Mouse (Mus musculus) spleen, postnatal 14 days (tissue): ENCODE measurements around the gene Tmem262.
A peak's percentile ranks its signal among the peaks of the same experiment; 100 is the strongest.

ENCODE experiments used
- DNase-seq, 2 experiments: peaks; one replicate each; pipeline ENCODE4 v3.0.0; 2021 to 2022; ENCODE audit warnings: low spot score in 2 of 2

Gene Tmem262

GRCm38 (mm10) chr19:6061021-6061533 is 18.8 kb upstream of the Tmem262 start, which contains the start of gene Znhit2:
TSS of gene Znhit2 (plus strand) at chr19:6061192.
- peak; percentile 82 to 88 for DNase-seq

GRCm38 (mm10) chr19:6061641-6062302 is 18.1 kb upstream of the Tmem262 start:
- DNase-seq = peak; percentile 50 to 54

DNA sequence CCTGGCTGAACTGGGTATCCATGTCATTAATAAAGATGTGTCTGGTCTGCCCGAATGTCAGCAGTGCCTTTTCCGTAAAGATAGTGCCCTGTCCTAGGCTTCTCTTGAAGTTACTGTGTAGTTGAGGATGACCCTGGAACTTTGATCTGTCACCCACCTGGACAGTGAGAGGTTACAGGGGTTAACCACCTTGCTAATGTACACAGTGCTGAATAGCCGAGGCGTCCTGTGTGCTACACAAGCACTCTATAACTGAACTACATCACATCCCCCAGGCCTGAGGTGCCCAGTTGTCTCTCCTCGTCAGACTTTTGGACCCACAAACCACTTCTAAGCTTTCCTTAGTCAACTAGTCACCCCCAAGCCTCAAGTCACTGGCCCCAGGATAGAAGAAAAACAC is 17.4 kb upstream of the Tmem262 start:
- DNase-seq = no peak

DNA sequence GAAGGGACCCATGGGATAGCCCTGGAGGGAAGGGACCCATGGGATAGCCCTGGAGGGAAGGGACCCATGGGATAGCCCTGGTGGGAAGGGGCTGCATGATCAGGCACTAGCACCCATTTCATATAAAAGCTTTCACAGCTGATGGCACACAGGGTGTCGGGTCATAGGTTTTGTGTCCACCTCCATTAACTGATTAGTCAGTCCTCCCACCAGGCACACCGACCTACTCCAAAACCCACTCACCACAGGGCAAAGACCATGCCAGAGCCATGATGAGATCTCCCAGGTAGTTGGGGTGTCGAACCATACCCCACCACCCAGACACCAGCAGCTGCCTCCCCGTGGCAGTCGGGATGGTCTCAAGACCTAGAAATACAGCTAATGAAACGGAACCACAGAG is 16.8 kb upstream of the Tmem262 start:
- DNase-seq = no peak

- no peak for DNase-seq
Measured at GRCm38 (mm10) chr19:6066571-6066970, 13.3 kb upstream of the Tmem262 start.

GRCm38 (mm10) chr19:6067011-6067723 is 12.7 kb upstream of the Tmem262 start:
- DNase-seq = peak; percentile 72 to 85

- DNase-seq = peak; percentile 80 to 84
Measured at GRCm38 (mm10) chr19:6067724-6068415, 12.0 kb upstream of the Tmem262 start, which contains the start of gene Tm7sf2. TSS of gene Tm7sf2 (minus strand) at chr19:6068373.

DNA sequence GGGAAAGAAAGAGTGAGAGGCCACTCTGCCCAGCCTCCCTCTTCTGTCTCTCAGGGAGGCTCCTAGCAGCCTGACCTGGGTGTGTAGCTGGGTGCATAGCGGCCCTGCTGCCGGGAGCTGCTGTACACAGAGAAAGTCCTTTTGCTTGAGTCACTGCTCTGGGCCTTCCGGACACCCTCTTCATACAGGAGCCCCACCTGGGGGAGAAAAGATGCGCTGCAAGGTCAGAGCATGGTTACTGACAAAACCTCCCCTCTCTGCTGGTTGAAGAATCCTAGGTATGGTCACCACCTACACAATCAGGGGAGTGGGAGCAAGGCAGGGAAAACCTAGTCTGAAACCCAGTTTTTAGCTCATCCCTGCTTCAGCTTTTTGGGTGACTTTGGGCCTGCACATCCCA is 10.9 kb upstream of the Tmem262 start:
- DNase-seq = peak in 1 of 2 experiments; percentile 44

GRCm38 (mm10) chr19:6069851-6070250 is 10.0 kb upstream of the Tmem262 start:
- DNase-seq = no peak

- DNase-seq = no peak
Measured at GRCm38 (mm10) chr19:6070571-6071250, 9.1 kb upstream of the Tmem262 start.

DNA sequence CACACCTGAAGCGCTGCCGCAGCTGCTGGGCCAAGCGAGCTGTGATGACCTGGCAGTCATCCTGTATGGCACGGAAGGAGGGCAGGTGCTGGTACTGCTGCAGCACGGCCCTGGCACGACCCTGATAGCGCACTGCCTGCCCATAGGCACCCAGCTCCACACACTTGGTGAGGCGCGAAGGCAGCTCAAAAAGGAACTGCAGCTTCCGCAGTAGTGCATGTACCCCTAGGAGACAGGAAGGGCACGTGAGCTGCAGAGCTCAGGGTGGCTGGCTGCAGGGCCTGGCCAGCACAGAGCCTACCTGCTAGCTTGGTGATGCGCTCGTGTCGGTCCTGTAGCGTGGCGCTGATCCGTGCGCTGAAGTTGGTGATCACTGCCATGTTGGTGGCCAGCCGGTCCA is 8.6 kb upstream of the Tmem262 start:
- no peak for DNase-seq

DNA sequence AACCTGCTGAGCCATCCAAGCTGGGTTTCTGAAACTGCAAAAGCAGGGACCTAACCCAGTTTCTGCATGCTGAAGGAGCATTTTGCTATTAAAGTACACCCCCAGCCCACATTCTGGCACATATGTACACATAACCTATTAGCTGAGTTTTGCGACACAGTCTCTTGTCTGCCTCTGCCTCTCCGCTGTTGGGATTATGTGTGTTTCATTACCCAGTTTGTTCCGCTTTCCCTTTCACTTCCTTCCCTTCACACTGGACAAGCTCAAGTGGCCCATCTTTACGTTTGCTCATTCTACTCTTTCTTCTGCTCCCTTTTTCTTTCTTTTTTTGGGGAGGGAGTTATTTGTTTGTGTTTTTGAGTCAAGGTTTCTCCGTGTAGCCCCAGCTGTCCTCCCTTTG is 5.9 kb upstream of the Tmem262 start:
- DNase-seq = no peak

DNA sequence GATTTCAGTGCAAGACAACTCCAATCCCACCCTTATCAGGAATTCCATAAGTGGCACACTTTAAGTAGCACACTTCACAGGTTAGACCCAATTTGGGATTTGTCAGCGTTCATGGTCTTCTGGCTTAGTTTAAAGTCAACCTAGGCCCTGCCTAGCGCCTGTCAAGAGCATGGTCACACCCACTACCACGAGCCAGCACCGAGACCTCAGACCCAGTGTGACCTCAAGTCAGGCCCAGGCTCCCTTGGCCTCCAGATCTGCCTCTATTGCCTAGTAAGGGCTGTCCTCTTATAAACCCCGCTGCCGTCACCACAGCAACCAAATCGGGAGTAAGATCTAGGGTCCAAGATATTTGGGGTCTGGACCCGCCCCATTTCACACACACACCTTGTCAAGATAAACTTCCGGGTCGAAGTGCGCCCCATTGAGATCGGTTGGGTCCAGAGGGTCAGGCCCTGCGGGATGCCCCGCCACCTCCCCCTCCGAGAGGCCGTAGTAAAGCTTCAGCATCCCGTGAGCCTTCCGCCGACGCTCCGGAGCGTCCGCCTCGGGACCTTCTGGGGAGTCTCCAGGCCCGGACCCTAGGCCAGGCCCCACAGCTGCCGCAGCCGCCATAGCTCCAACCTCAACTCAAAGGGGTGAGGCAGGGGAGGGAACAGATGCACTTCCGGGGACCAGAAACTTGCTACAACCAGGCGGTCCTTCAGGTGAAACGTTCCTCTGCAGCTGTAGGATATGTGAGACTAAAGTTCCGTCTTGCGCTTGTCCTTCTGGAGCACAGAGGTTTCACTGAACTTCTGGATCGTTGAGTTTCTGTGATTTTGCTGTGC is 3.1 kb upstream of the Tmem262 start, which contains the start of gene Vps51:
Gene Vps51 (minus strand): TSS at position 668 of the 830 bp plus-strand sequence.
- peak; percentile 64 to 82 for DNase-seq

DNA sequence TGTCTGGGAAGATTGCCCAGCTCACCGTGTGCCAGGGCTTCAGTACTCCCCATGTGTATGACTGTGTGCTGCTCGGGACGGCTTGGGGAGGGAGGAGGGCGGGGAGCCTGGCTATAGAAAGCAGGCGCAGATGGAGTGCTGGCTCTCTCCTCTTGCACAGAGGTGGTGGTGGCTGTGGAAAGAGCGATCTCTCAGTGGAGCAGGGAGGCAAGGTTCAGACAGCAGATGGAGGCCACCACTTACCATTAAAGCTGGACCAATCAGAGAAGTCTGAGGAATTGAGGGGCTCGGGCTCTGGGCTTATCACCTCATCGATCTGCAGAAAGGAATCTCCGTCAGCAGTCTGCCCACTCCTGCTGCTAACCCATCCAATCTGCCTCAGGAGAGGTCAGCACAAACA is 2.3 kb downstream of the Tmem262 start, which contains the start of gene Gm28374:
Gene Gm28374 (minus strand): TSS at position 101 of the 400 bp plus-strand sequence.
- no peak for DNase-seq

DNA sequence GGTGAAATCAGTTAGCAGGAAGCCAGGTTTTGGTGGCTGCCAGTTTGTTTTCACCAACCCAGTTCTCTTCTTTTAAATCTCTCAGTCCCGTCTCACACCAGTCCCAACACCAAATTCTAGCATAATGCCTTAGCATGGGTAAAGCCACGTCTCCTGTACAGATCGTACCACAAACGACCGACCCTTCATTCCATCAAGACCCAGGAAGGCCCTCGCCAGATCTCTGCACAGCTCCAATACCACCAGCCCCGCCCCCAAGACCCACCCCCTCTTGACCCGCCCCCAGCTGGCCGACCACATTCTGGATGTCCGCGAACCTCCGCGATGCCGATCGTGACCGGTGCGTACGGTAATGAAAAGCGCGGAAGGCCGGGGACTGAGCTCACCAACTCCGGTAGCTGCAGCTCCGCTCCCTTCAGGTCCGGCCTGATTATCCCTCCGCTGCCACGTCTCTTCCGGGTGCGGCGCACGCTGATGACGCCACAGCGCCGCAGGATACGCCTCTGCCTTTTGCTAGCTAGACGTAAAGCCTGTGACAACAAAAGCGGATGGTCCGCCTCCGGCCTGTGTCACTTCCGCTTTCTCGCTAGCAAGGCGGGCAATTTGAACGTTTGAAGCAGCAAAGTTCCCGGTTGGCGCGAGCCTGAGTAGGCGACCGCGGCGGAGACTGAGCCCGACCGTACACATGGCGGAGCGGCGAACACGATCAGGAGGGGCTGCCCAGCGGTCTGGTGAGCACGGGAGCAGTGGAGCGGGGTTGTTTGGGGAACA is 4.8 kb downstream of the Tmem262 start, which contains the start of the genes Zfpl1 and Cdca5:
Gene Zfpl1 (minus strand): TSS at position 479 of the 771 bp plus-strand sequence.
Gene Cdca5 (plus strand): TSS at position 506 of the 771 bp plus-strand sequence.
- peak; percentile 91 to 95 for DNase-seq

DNA sequence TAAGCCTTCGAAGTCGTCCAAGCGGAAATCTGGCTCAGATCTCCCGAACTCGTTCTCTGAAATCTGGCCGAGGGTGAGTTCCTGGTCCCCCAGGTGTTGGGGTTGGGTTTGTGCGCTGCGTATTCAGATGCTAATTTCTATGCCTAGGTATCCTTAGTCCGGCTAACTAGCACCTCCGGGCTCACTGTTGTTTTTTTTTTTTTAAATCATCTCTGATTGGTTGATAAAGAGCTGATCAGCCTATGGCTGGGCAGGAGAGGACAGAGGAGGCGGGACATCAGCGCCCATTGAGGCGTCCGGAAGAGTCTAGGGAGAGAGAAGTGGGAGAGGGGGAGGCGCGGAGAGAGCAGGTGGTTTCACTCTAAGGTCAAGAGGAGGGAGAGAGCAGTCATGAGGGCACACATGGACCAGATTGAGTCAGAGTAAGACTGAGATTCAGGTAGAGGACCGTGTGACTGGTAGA is 5.6 kb downstream of the Tmem262 start:
- peak; percentile 47 to 49 for DNase-seq

DNA sequence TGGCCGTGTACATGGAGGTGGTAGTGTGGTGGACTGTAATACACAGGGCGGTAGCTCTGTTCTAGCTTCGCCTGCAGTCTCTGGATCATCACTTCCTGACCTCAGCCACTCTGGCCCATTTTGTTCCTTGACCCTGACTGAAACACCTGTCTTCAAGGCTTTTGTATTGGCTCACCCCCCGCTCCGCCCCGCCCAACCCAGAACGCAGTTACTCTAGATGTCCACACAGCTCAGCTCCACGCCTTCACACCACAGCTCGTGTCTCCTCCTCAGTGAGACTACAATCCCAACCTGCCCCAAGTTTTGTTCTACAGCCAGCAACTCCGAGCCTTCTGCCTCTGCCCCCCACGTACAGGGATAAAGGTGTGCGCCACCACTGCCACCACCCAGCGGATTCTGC is 9.0 kb downstream of the Tmem262 start:
- no peak for DNase-seq

DNA sequence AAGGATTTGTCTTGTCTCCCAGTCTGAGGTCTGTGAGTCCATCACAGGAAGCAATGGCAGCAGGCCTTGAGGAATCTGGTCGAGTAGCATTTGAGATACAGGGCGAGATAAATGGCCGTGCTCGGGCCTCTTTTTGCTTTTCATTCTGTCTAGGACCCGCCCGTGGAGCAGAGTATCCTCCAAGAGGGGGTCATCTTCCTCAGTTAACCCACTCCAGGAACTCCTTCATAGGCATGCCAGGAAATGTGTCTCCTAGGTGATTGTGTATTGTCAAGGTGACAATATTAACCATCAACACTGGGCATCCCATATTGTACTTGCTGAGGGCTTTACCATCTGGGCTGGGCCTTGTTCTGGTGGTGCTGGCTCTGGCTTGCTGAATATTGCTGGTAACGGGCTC is 14.3 kb downstream of the Tmem262 start, which contains the start of gene AC131692.1:
Gene AC131692.1 (plus strand): TSS at position 301 of the 400 bp plus-strand sequence.
- DNase-seq = no peak

- DNase-seq = no peak
Measured at GRCm38 (mm10) chr19:6097847-6098246, 18.0 kb downstream of the Tmem262 start.
